Mouse (Mus musculus) liver, embryonic 14.5 days (tissue): ENCODE results near the gene Ttc29. TPM values are rescaled to one million over a fixed set of nuclear protein-coding genes. Genes with fewer than 3 reads are reported as not detected.

Experiments used
- ATAC-seq: fragments of 200-750 bp; cut with Nextera tagmentation; 2 replicates; pipeline ENCODE4 v1.8.0; 2017; ENCODE audit warnings: moderate number of reproducible peaks, mild to moderate bottlenecking, moderate library complexity; ENCODE audit not compliant: insufficient read depth
- DNase-seq, 3 experiments: peaks; one replicate each; pipeline ENCODE4 v3.0.0-alpha.2; 2012 to 2013; ENCODE audit warnings: low read depth in 3 of 3, low spot score in 3 of 3
- H3K27ac ChIP-seq: fragments of 300-500 bp; sonication (generic); 2 replicates; pipeline ENCODE4 v1.5.1; 2014; ENCODE audit warnings: moderate library complexity, mild to moderate bottlenecking, control low read depth, inconsistent platforms
- H3K27me3 ChIP-seq: fragments of 300-500 bp; sonication (generic); 2 replicates; pipeline ENCODE4 v1.6.1; 2014; ENCODE audit warnings: mild to moderate bottlenecking, low read length, moderate library complexity; ENCODE audit not compliant: control insufficient read depth, insufficient read depth
- H3K36me3 ChIP-seq: fragments of 300-500 bp; sonication (generic); replicated peaks from 2 replicates; pipeline ENCODE4 v1.6.1; 2014; ENCODE audit warnings: low read depth; ENCODE audit not compliant: control insufficient read depth, insufficient read depth
- H3K4me1 ChIP-seq, 2 experiments: fragments of 200-500 bp in 1 of 2; fragments of 300-500 bp in 1 of 2; sonication (generic) in 1 of 2; replicated peaks; 2 replicates each; pipeline ENCODE4 v1.6.1; 2012 to 2014; ENCODE audit warnings: antibody characterized with exemption in 1 of 2, inconsistent platforms in 1 of 2, low read length in 1 of 2; ENCODE audit not compliant: control insufficient read depth in 2 of 2, insufficient read depth in 2 of 2
- H3K4me2 ChIP-seq: fragments of 300-500 bp; sonication (generic); 2 replicates; pipeline ENCODE4 v1.6.1; 2014; ENCODE audit warnings: low read depth, mild to moderate bottlenecking, control low read depth, moderate library complexity
- H3K4me3 ChIP-seq, 2 experiments: fragments of 200-500 bp in 1 of 2; fragments of 300-500 bp in 1 of 2; sonication (generic) in 1 of 2; 2 replicates each; pipeline ENCODE4 v1.5.1; 2012 to 2014; ENCODE audit warnings: low read depth in 2 of 2, low read length in 2 of 2, mild to moderate bottlenecking in 2 of 2, control low read depth in 1 of 2, inconsistent platforms in 1 of 2, moderate library complexity in 1 of 2; ENCODE audit not compliant: insufficient read depth in 1 of 2
- H3K9ac ChIP-seq: fragments of 300-500 bp; sonication (generic); replicated peaks from 2 replicates; pipeline ENCODE4 v1.6.1; 2014; ENCODE audit warnings: mild to moderate bottlenecking, control low read depth, moderate library complexity
- H3K9me3 ChIP-seq: fragments of 300-500 bp; sonication (generic); 2 replicates; pipeline ENCODE4 v1.6.1; 2016; ENCODE audit warnings: low read length, mixed read lengths; ENCODE audit not compliant: control insufficient read depth
- CTCF ChIP-seq: IDR thresholded peaks from 2 replicates; pipeline ENCODE4 v1.5.1; 2016; ENCODE audit warnings: antibody characterized with exemption, low read depth, control low read depth
- EP300 ChIP-seq: IDR thresholded peaks from 2 replicates; pipeline ENCODE4 v1.6.1; 2016; ENCODE audit warnings: antibody characterized with exemption, low read depth
- WGBS: fragments of 180-500 bp; shearing (Covaris S2); extraction: QIAGEN DNeasy Blood & Tissue Kit; methylation state at CpG from one replicate; pipeline ENCODE4 v1.1.7; 2014; ENCODE audit not compliant: insufficient replicate concordance; 5-methylcytosine and 5-hydroxymethylcytosine counted together
- polyA plus RNA-seq, 2 experiments: library from polyadenylated mRNA; depleted of rRNA in 1 of 2; stranded (reverse) in 1 of 2; unstranded in 1 of 2; fragments of >200 nt; fragmentation: Nextera tagmentation in 1 of 2; extraction: Ambion mirVana in 1 of 2; gene quantifications; 2 replicates each; pipeline versions ENCODE4 v1.2.1 to v1.2.3; 2012 to 2014

Gene Ttc29
- polyA plus RNA-seq, 2 experiments, result not detected

GRCm38 (mm10) chr8:78431356-78431755 is 218.3 kb downstream of the Ttc29 start:
- no peak overlapping the region for H3K9ac ChIP-seq
- no peak for ATAC-seq
- TF ChIP-seq CTCF (no peak), EP300 (no peak)
- no peak overlapping the region for H3K27ac ChIP-seq
- no peak overlapping the region for H3K4me3 ChIP-seq
- no peaks in the 10 kb centered on the region for H3K9me3 ChIP-seq
- no peaks in the 10 kb centered on the region for H3K4me1 ChIP-seq
- no peak overlapping the region for H3K4me2 ChIP-seq
- H3K27me3 ChIP-seq, result peaks cover 58% of the 10 kb centered on the region
- H3K36me3 ChIP-seq, result no peaks in the 10 kb centered on the region
- DNase-seq, result peak in 1 of 3 experiments; percentile 7
- 4% methylated on average over 4 of the region's 4 CpGs for WGBS

GRCm38 (mm10) chr8:78432451-78432850 is 219.4 kb downstream of the Ttc29 start:
- DNase-seq (no peak), ATAC-seq (no peak)
- H3K36me3 ChIP-seq, result no peaks in the 10 kb centered on the region
- no peak overlapping the region for H3K27ac ChIP-seq
- H3K4me3 ChIP-seq, result no peak overlapping the region
- WGBS, result 12% methylated on average over 1 of the region's 1 CpGs
- no peak overlapping the region for H3K4me2 ChIP-seq
- no peaks in the 10 kb centered on the region for H3K9me3 ChIP-seq
- H3K27me3 ChIP-seq, result peaks cover 63% of the 10 kb centered on the region
- H3K4me1 ChIP-seq, result no peaks in the 10 kb centered on the region
- TF ChIP-seq CTCF (no peak), EP300 (no peak)
- no peak overlapping the region for H3K9ac ChIP-seq

GRCm38 (mm10) chr8:78433318-78433717 is 220.2 kb downstream of the Ttc29 start:
- H3K9me3 ChIP-seq, result no peaks in the 10 kb centered on the region
- no peaks in the 10 kb centered on the region for H3K4me1 ChIP-seq
- H3K27me3 ChIP-seq, result peaks cover 68% of the 10 kb centered on the region
- ATAC-seq (no peak), DNase-seq (no peak)
- H3K4me2 ChIP-seq, result no peak overlapping the region
- TF ChIP-seq CTCF, result no peak
- TF ChIP-seq EP300, result no peak
- 13% methylated on average over 5 of the region's 5 CpGs for WGBS
- H3K36me3 ChIP-seq, result no peaks in the 10 kb centered on the region
- no peak overlapping the region for H3K27ac ChIP-seq
- H3K4me3 ChIP-seq, result no peak overlapping the region
- H3K9ac ChIP-seq, result no peak overlapping the region

- no peak overlapping the region for H3K4me3 ChIP-seq
- H3K9me3 ChIP-seq, result no peaks in the 10 kb centered on the region
- peaks cover 71% of the 10 kb centered on the region for H3K27me3 ChIP-seq
- no peak overlapping the region for H3K27ac ChIP-seq
- 4% methylated on average over 8 of the region's 8 CpGs for WGBS
- no peaks in the 10 kb centered on the region for H3K36me3 ChIP-seq
- no peak overlapping the region for H3K4me2 ChIP-seq
- no peak overlapping the region for H3K9ac ChIP-seq
- no peaks in the 10 kb centered on the region for H3K4me1 ChIP-seq
- DNase-seq, result no peak
- TF ChIP-seq EP300 (no peak), CTCF (no peak)
- no peak for ATAC-seq
These were observed 221.2 kb downstream of the Ttc29 start for GRCm38 (mm10) chr8:78434340-78434739.

GRCm38 (mm10) chr8:78434823-78435623 is 221.9 kb downstream of the Ttc29 start:
- no peak overlapping the region for H3K27ac ChIP-seq
- peaks cover 70% of the 10 kb centered on the region for H3K27me3 ChIP-seq
- no peak for DNase-seq
- TF ChIP-seq EP300 (no peak), CTCF (no peak)
- WGBS, result 2% methylated on average over 62 of the region's 62 CpGs
- no peaks in the 10 kb centered on the region for H3K4me1 ChIP-seq
- no peak for ATAC-seq
- H3K36me3 ChIP-seq, result no peaks in the 10 kb centered on the region
- no peak overlapping the region for H3K4me3 ChIP-seq
- H3K4me2 ChIP-seq, result no peak overlapping the region
- no peak overlapping the region for H3K9ac ChIP-seq
- H3K9me3 ChIP-seq, result no peaks in the 10 kb centered on the region
